ENCODE assay signal across 7 mouse cellular contexts in genomic region chr7:44553196-44553764, GRCm38 (mm10). TPM values are rescaled to one million over a fixed set of nuclear protein-coding genes. Genes with fewer than 3 reads are reported as not detected.
DNase-seq lines count a peak whose midpoint lies in the region; ATAC-seq and TF ChIP-seq lines count a peak whose summit lies in the region.

No protein-coding gene starts in this region.

- H3K36me3 ChIP-seq in intestine, embryonic 14.5 days (ENCODE audit: control insufficient read depth, insufficient read depth, low read length): peaks cover 30% of the 10 kb centered on the region
- peaks cover 26% of the 10 kb centered on the region for H3K36me3 ChIP-seq in limb, embryonic 14.5 days (ENCODE audit: control insufficient read depth, insufficient read depth, low read length)
- H3K36me3 ChIP-seq in midbrain, embryonic 15.5 days (replicated peaks): peaks cover 11% of the 10 kb centered on the region; the same call in 1 of the 2 replicates

- peak overlapping the region; percentile 82 for H3K4me2 ChIP-seq in intestine, embryonic 14.5 days (ENCODE audit: low read length)
- peak overlapping the region; percentile 56 for H3K4me2 ChIP-seq in limb, embryonic 14.5 days (replicated peaks; ENCODE audit: low read depth, low read length, severe bottlenecking)
- H3K4me2 ChIP-seq in midbrain, embryonic 15.5 days: peak overlapping the region; percentile 88

- TF ChIP-seq POLR2A in limb, embryonic 14.5 days (IDR thresholded peaks at IDR 0.05; ENCODE audit: borderline replicate concordance, extremely low read depth, insufficient read depth, insufficient read length): no peak

- peaks cover 6% of the 10 kb centered on the region for H3K4me1 ChIP-seq in intestine, embryonic 14.5 days (replicated peaks; ENCODE audit: control insufficient read depth, insufficient read depth, low read length)
- peaks cover 6% of the 10 kb centered on the region for H3K4me1 ChIP-seq in limb, embryonic 14.5 days (ENCODE audit: control insufficient read depth, insufficient read depth, low read length)
- peaks cover 14% of the 10 kb centered on the region for H3K4me1 ChIP-seq in midbrain, embryonic 15.5 days

- peak overlapping the region; percentile 98 for H3K27ac ChIP-seq in intestine, embryonic 14.5 days (ENCODE audit: low read depth)
- H3K27ac ChIP-seq in limb, embryonic 14.5 days (replicated peaks; ENCODE audit: low read depth, low read length): peak overlapping the region; percentile 96
- H3K27ac ChIP-seq in midbrain, embryonic 15.5 days: peak overlapping the region; percentile 85

- H3K27me3 ChIP-seq in intestine, embryonic 14.5 days (replicated peaks; ENCODE audit: control insufficient read depth, insufficient read depth, low read length): no peaks in the 10 kb centered on the region
- H3K27me3 ChIP-seq in limb, embryonic 14.5 days (ENCODE audit: control insufficient read depth, insufficient read depth, low read length): no peaks in the 10 kb centered on the region
- no peaks in the 10 kb centered on the region for H3K27me3 ChIP-seq in midbrain, embryonic 15.5 days (replicated peaks)

- WGBS in intestine, embryonic 14.5 days: under 1% methylated on average over 31 of the region's 32 CpGs
- 2% methylated on average over 28 of the region's 32 CpGs for WGBS in limb, embryonic 14.5 days
- WGBS in midbrain, embryonic 15.5 days: 1% methylated on average over 32 of the region's 32 CpGs

- no peaks in the 10 kb centered on the region for H3K9me3 ChIP-seq in intestine, embryonic 14.5 days (ENCODE audit: control insufficient read depth, low read length)
- H3K9me3 ChIP-seq in limb, embryonic 14.5 days (ENCODE audit: control insufficient read depth, low read length): no peaks in the 10 kb centered on the region
- no peaks in the 10 kb centered on the region for H3K9me3 ChIP-seq in midbrain, embryonic 15.5 days

- DNase-seq in WW6 (ENCODE audit: low read depth, low spot score): peak; percentile 92
- peak; percentile 91 to 92 for DNase-seq in cerebellum, postnatal 10 days
- DNase-seq in gastrocnemius, adult 8-10 months (ENCODE audit: low spot score in 2 of 2): peak; percentile 63 to 69
- DNase-seq in intestine, embryonic 14.5 days (ENCODE audit: low spot score): peak; percentile 94
- DNase-seq in limb, embryonic 14.5 days (ENCODE audit: low spot score): peak; percentile 90
- DNase-seq in spleen, postnatal 10 days (ENCODE audit: low spot score in 2 of 2): peak; percentile 81 to 94

- H3K9ac ChIP-seq in intestine, embryonic 14.5 days (ENCODE audit: low read length): peak overlapping the region; percentile 74
- peak overlapping the region; percentile 55 for H3K9ac ChIP-seq in limb, embryonic 14.5 days (ENCODE audit: low read depth, low read length, severe bottlenecking)
- peak overlapping the region; percentile 34; the same call in 1 of the 2 replicates for H3K9ac ChIP-seq in midbrain, embryonic 15.5 days

- ATAC-seq in intestine, embryonic 14.5 days (replicated peaks; ENCODE audit: low FRiP score, low TSS enrichment, low read depth): peak; percentile 72
- peak; percentile 84 for ATAC-seq in limb, embryonic 14.5 days (ENCODE audit: low FRiP score, low read depth)
- peak; percentile 75 for ATAC-seq in midbrain, embryonic 15.5 days (replicated peaks)

- peak overlapping the region; percentile 87 for H3K4me3 ChIP-seq in intestine, embryonic 14.5 days (ENCODE audit: low read depth, low read length)
- H3K4me3 ChIP-seq in limb, embryonic 14.5 days (replicated peaks; ENCODE audit: low read length): peak overlapping the region; percentile 93
- peak overlapping the region; percentile 84 for H3K4me3 ChIP-seq in midbrain, embryonic 15.5 days

RNA-seq across cellular contexts. Expression of gene Nr1h2, which starts 0.5 kb away (rescaled TPM):
- total RNA-seq in gastrocnemius, adult 8-10 months (2022): 10 to 100 TPM; 38.0 to 45.8 (median 40.1) TPM
- polyA plus RNA-seq in intestine, embryonic 14.5 days (2014; fragmentation: Nextera tagmentation; extraction: Ambion mirVana): 69.4 and 70.6 TPM in 2 replicates
- 88.9 and 117 TPM in 2 replicates for polyA plus RNA-seq in limb, embryonic 14.5 days (2012; rRNA removed)
- 63.8 and 75.9 TPM in 2 replicates for polyA plus RNA-seq in limb, embryonic 14.5 days (2014; fragmentation: Nextera tagmentation; extraction: Ambion mirVana)
- polyA plus RNA-seq in midbrain, embryonic 15.5 days (2015; fragmentation: Nextera tagmentation; extraction: Ambion mirVana): 61.1 and 66.6 TPM in 2 replicates

RNA-seq across cellular contexts. Expression of gene Pold1, which starts 4.6 kb away (rescaled TPM):
- 1 to 10 TPM; 4.6 to 5.9 (median 5.4) TPM for total RNA-seq in gastrocnemius, adult 8-10 months (2022)
- polyA plus RNA-seq in intestine, embryonic 14.5 days (2014; fragmentation: Nextera tagmentation; extraction: Ambion mirVana): 74.7 and 75.2 TPM in 2 replicates
- polyA plus RNA-seq in limb, embryonic 14.5 days (2012; rRNA removed): 102 and 133 TPM in 2 replicates
- 62.1 and 63.1 TPM in 2 replicates for polyA plus RNA-seq in limb, embryonic 14.5 days (2014; fragmentation: Nextera tagmentation; extraction: Ambion mirVana)
- 23.8 and 25.3 TPM in 2 replicates for polyA plus RNA-seq in midbrain, embryonic 15.5 days (2015; fragmentation: Nextera tagmentation; extraction: Ambion mirVana)

RNA-seq across cellular contexts. Expression of gene Napsa, which starts 18.9 kb away (rescaled TPM):
- total RNA-seq in gastrocnemius, adult 8-10 months (2022): under 1 TPM in 3 of 4 experiments, not detected in 1; 0.22 to 0.46 (median 0.40) TPM
- polyA plus RNA-seq in intestine, embryonic 14.5 days (2014; fragmentation: Nextera tagmentation; extraction: Ambion mirVana): 1.6 and 1.7 TPM in 2 replicates
- 1.4 and 1.5 TPM in 2 replicates for polyA plus RNA-seq in limb, embryonic 14.5 days (2012; rRNA removed)
- polyA plus RNA-seq in limb, embryonic 14.5 days (2014; fragmentation: Nextera tagmentation; extraction: Ambion mirVana): 2.2 and 2.3 TPM in 2 replicates
- polyA plus RNA-seq in midbrain, embryonic 15.5 days (2015; fragmentation: Nextera tagmentation; extraction: Ambion mirVana): 1.1 and 1.4 TPM in 2 replicates

RNA-seq across cellular contexts. Expression of gene Spib, which starts 21.4 kb away (rescaled TPM):
- not detected for total RNA-seq in gastrocnemius, adult 8-10 months (2022)
- polyA plus RNA-seq in intestine, embryonic 14.5 days (2014; fragmentation: Nextera tagmentation; extraction: Ambion mirVana): 0.12 and 0.20 TPM in 2 replicates
- 1.1 and 1.5 TPM in 2 replicates for polyA plus RNA-seq in limb, embryonic 14.5 days (2012; rRNA removed)
- 0.43 and 0.59 TPM in 2 replicates for polyA plus RNA-seq in limb, embryonic 14.5 days (2014; fragmentation: Nextera tagmentation; extraction: Ambion mirVana)
- polyA plus RNA-seq in midbrain, embryonic 15.5 days (2015; fragmentation: Nextera tagmentation; extraction: Ambion mirVana): 0.05 TPM in 1 of 2 replicates, not detected in the other

RNA-seq across cellular contexts. Expression of gene Mybpc2, which starts 28.8 kb away (rescaled TPM):
- 1,000 to 10,000 TPM; 5,017 to 5,674 (median 5,484) TPM for total RNA-seq in gastrocnemius, adult 8-10 months (2022)
- 0.28 and 0.32 TPM in 2 replicates for polyA plus RNA-seq in intestine, embryonic 14.5 days (2014; fragmentation: Nextera tagmentation; extraction: Ambion mirVana)
- 0.03 TPM in 2 replicates for polyA plus RNA-seq in limb, embryonic 14.5 days (2012; rRNA removed)
- polyA plus RNA-seq in limb, embryonic 14.5 days (2014; fragmentation: Nextera tagmentation; extraction: Ambion mirVana): 0.06 and 0.15 TPM in 2 replicates
- 0.19 and 0.28 TPM in 2 replicates for polyA plus RNA-seq in midbrain, embryonic 15.5 days (2015; fragmentation: Nextera tagmentation; extraction: Ambion mirVana)

Comparison
In these comparisons a context has a peak if more than half of its experiments do, and no peak if none do; other contexts are left out.
1. Peak in every context shown above with its lines: DNase-seq, ATAC-seq, H3K4me3 ChIP-seq and H3K27ac ChIP-seq.